Mouse (Mus musculus) ES-Bruce4 (cell line): ENCODE measurements at regions not wholly inside any gene's neighbourhood (a gene's known extent, or its start where the extent isn't known, plus 50 kb on each side); places are given as distances from the start of the nearest gene placed in this dataset.

ENCODE experiments used
- CTCF ChIP-seq: IDR thresholded peaks from one replicate; pipeline ENCODE4 v1.8.1; 2011; ENCODE audit warnings: low read depth, low read length
- EP300 ChIP-seq: IDR thresholded peaks from 2 replicates; pipeline ENCODE4 v1.6.1; 2011; ENCODE audit warnings: low read depth, low read length; ENCODE audit not compliant: insufficient read depth
- POLR2A ChIP-seq: IDR thresholded peaks from one replicate; pipeline ENCODE4 v1.8.1; 2011; ENCODE audit warnings: low read length; ENCODE audit not compliant: insufficient read depth

GRCm38 (mm10) chr10:118678750-118679418 is 191.1 kb downstream of the Dyrk2 start:
- no peak for TF ChIP-seq POLR2A
- TF ChIP-seq CTCF = no peak
- TF ChIP-seq EP300 = no peak
